ENCODE assay signal across 17 mouse cellular contexts in the genomic region with DNA sequence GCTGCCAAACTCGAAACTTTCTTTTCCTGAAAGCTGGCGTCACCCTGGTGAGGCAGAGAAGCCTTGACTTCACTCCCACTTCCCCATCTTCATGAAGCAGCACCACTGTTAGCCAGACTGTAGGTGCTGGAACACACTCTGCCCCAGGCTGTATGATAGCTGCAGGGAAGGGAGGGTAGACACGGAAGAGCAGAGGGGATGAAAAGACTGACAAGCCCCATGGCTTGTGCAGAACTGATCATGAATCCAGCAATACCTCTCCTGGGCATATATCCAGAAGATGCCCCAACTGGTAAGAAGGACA.
"Had no signal": no experiment of that assay in that cellular context is flagged by ENCODE, and none has a peak within 500 bp of the region (broad histone marks: within the 10 kb centered on the region; RNA-seq: fewer than 3 reads in every experiment).

No protein-coding gene starts in this region.

- H3K27ac ChIP-seq: layer of hippocampus, adult 2 months; limb, embryonic 13.5 days; liver, embryonic 14.5 days; midbrain, embryonic 10.5 days; neural tube, embryonic 15.5 days had no signal

- H3K4me2 ChIP-seq: limb, embryonic 13.5 days; neural tube, embryonic 15.5 days had no signal

- H3K27me3 ChIP-seq: limb, embryonic 13.5 days; neural tube, embryonic 15.5 days had no signal

- DNase-seq: kidney, adult 11 months; kidney, postnatal 25 days; left cerebral cortex, postnatal 4 days; lung, adult 18-20 months; lung, postnatal 36 days; midbrain, embryonic 14.5 days; right cerebral cortex, adult 18-20 months; right cerebral cortex, postnatal 25 days; thymus, adult 18-20 months; thymus, postnatal 14 days had no signal

- H3K9ac ChIP-seq: limb, embryonic 13.5 days; liver, embryonic 14.5 days; neural tube, embryonic 15.5 days had no signal

- H3K36me3 ChIP-seq: limb, embryonic 13.5 days; midbrain, embryonic 10.5 days; neural tube, embryonic 15.5 days had no signal

- ATAC-seq: lung, postnatal 0 days had no signal

- H3K4me3 ChIP-seq: layer of hippocampus, adult 2 months; limb, embryonic 13.5 days; midbrain, embryonic 10.5 days; myocyte; neural tube, embryonic 15.5 days had no signal

- H3K9me3 ChIP-seq: limb, embryonic 13.5 days; midbrain, embryonic 10.5 days; neural tube, embryonic 15.5 days had no signal
